Mouse (Mus musculus) megakaryocyte progenitor cell, adult 5-6 weeks (primary cell): Measurements from ENCODE around the gene BC052040. TPM values are rescaled to one million over a fixed set of nuclear protein-coding genes. Genes with fewer than 3 reads are reported as not detected.
A peak's percentile ranks its signal among the peaks of the same experiment; 100 is the strongest.

Source experiments
- ATAC-seq: replicated peaks from 2 replicates; pipeline ENCODE4 v1.8.0; 2016; ENCODE audit warnings: mild to moderate bottlenecking, moderate TSS enrichment, inconsistent platforms; ENCODE audit not compliant: poor library complexity
- total RNA-seq, 2 experiments: library from RNA; stranded (forward) in 1 of 2; stranded (reverse) in 1 of 2; fragments of 157-497, 149-512 nt in 1 of 2; fragments of 200-1000 nt in 1 of 2; gene quantifications; 2 replicates each; pipeline versions ENCODE4 v1.2.3 to v1.2.4; 2015 to 2017

Gene BC052040
- total RNA-seq, 2 experiments from 2014 or later: 4.8 to 20.5 TPM

GRCm38 (mm10) chr2:115600724-115601123 lies 19.2 kb downstream of the BC052040 start:
- no peak for ATAC-seq

- ATAC-seq: no peak
These were observed 19.8 kb downstream of the BC052040 start for GRCm38 (mm10) chr2:115601280-115601679.

GRCm38 (mm10) chr2:115602116-115602515 lies 20.6 kb downstream of the BC052040 start:
- no peak for ATAC-seq

- peak; percentile 63 for ATAC-seq
These were observed 22.6 kb downstream of the BC052040 start for GRCm38 (mm10) chr2:115604132-115604531.

GRCm38 (mm10) chr2:115605829-115606336 lies 24.4 kb downstream of the BC052040 start:
- ATAC-seq: peak; percentile 72

GRCm38 (mm10) chr2:115609020-115609419 lies 27.5 kb downstream of the BC052040 start:
- ATAC-seq: no peak

GRCm38 (mm10) chr2:115610092-115610491 lies 28.6 kb downstream of the BC052040 start:
- no peak for ATAC-seq

GRCm38 (mm10) chr2:115610503-115610902 lies 29.0 kb downstream of the BC052040 start:
- ATAC-seq: no peak

GRCm38 (mm10) chr2:115613830-115614520 lies 32.5 kb downstream of the BC052040 start:
- ATAC-seq: no peak

- no peak for ATAC-seq
These were observed 47.0 kb downstream of the BC052040 start for GRCm38 (mm10) chr2:115628471-115628870.

- no peak for ATAC-seq
These were observed 49.5 kb downstream of the BC052040 start for GRCm38 (mm10) chr2:115631031-115631434.

- ATAC-seq: no peak
These were observed 50.3 kb downstream of the BC052040 start for GRCm38 (mm10) chr2:115631826-115632225.

- no peak for ATAC-seq
These were observed 68.7 kb downstream of the BC052040 start for GRCm38 (mm10) chr2:115650203-115650602.

- ATAC-seq: no peak
These were observed 78.2 kb downstream of the BC052040 start for GRCm38 (mm10) chr2:115659712-115660111.

- no peak for ATAC-seq
These were observed 79.0 kb downstream of the BC052040 start for GRCm38 (mm10) chr2:115660213-115661120.

GRCm38 (mm10) chr2:115667516-115667915 lies 86.0 kb downstream of the BC052040 start:
- no peak for ATAC-seq

- no peak for ATAC-seq
These were observed 91.6 kb downstream of the BC052040 start for GRCm38 (mm10) chr2:115673054-115673660.

GRCm38 (mm10) chr2:115678786-115679185 lies 97.3 kb downstream of the BC052040 start:
- ATAC-seq: no peak

- no peak for ATAC-seq
These were observed 103.7 kb downstream of the BC052040 start for GRCm38 (mm10) chr2:115685250-115685649.

GRCm38 (mm10) chr2:115687612-115688011 lies 106.1 kb downstream of the BC052040 start:
- ATAC-seq: no peak

- ATAC-seq: no peak
These were observed 106.8 kb downstream of the BC052040 start for GRCm38 (mm10) chr2:115688282-115688681.
